ENCODE assay signal across 17 mouse cellular contexts in genomic region chr10:100022835-100023093, GRCm38 (mm10). TPM values are rescaled to one million over a fixed set of nuclear protein-coding genes. Genes with fewer than 3 reads are reported as not detected.
A peak's percentile ranks its signal among the peaks of the same experiment; 100 is the strongest.
DNase-seq lines count a peak whose midpoint lies in the region; ATAC-seq and TF ChIP-seq lines count a peak whose summit lies in the region.
"Had no signal": no experiment of that assay in that cellular context is flagged by ENCODE, and none has a peak within 500 bp of the region (broad histone marks: within the 10 kb centered on the region; RNA-seq: fewer than 3 reads in every experiment).

No protein-coding gene starts in this region.

- no peak overlapping the region for H3K4me3 ChIP-seq in forebrain, embryonic 13.5 days
- H3K4me3 ChIP-seq in forebrain, postnatal 0 days (ENCODE audit: low read depth, low read length), result no peak overlapping the region
- no peak overlapping the region for H3K4me3 ChIP-seq in midbrain, embryonic 10.5 days
- no peak overlapping the region for H3K4me3 ChIP-seq in midbrain, embryonic 15.5 days
- H3K4me3 ChIP-seq in forebrain, embryonic 14.5 days (ENCODE audit: low read depth, low read length), result no peak overlapping the region
- H3K4me3 ChIP-seq in neural tube, embryonic 13.5 days, result no peak overlapping the region
- H3K4me3 ChIP-seq: embryonic facial prominence, embryonic 10.5 days; heart, adult 2 months; hindbrain, embryonic 10.5 days had no signal

- peaks cover 43% of the 10 kb centered on the region for H3K4me1 ChIP-seq in forebrain, embryonic 13.5 days
- peaks cover 10% of the 10 kb centered on the region for H3K4me1 ChIP-seq in forebrain, postnatal 0 days (ENCODE audit: insufficient read depth)
- peaks cover 31% of the 10 kb centered on the region for H3K4me1 ChIP-seq in midbrain, embryonic 10.5 days
- H3K4me1 ChIP-seq in midbrain, embryonic 15.5 days, result peaks cover 13% of the 10 kb centered on the region
- peaks cover 30% of the 10 kb centered on the region for H3K4me1 ChIP-seq in forebrain, embryonic 14.5 days (ENCODE audit: control insufficient read depth, insufficient read depth, low read length)
- H3K4me1 ChIP-seq in neural tube, embryonic 13.5 days (replicated peaks), result peaks cover 37% of the 10 kb centered on the region

- no peak overlapping the region for H3K9ac ChIP-seq in forebrain, embryonic 13.5 days
- H3K9ac ChIP-seq in forebrain, postnatal 0 days, result no peak overlapping the region
- no peak overlapping the region for H3K9ac ChIP-seq in midbrain, embryonic 15.5 days
- 0 out of 2 replicates have a peak overlapping the region, but pooled peaks have one; percentile 4 for H3K9ac ChIP-seq in forebrain, embryonic 14.5 days (ENCODE audit: low read length)
- H3K9ac ChIP-seq in neural tube, embryonic 13.5 days, result no peak overlapping the region

- peaks cover 7% of the 10 kb centered on the region for H3K9me3 ChIP-seq in forebrain, embryonic 13.5 days (replicated peaks)
- H3K9me3 ChIP-seq in forebrain, postnatal 0 days (ENCODE audit: low read length), result no peaks in the 10 kb centered on the region
- no peaks in the 10 kb centered on the region for H3K9me3 ChIP-seq in midbrain, embryonic 10.5 days (replicated peaks)
- 0 out of 2 replicates have a peak, but pooled peaks cover 4% of the 10 kb centered on the region for H3K9me3 ChIP-seq in midbrain, embryonic 15.5 days
- H3K9me3 ChIP-seq in forebrain, embryonic 14.5 days (replicated peaks; ENCODE audit: control insufficient read depth, low read length), result peaks cover 3% of the 10 kb centered on the region; the same call in 1 of the 2 replicates
- no peaks in the 10 kb centered on the region for H3K9me3 ChIP-seq in neural tube, embryonic 13.5 days
- H3K9me3 ChIP-seq: embryonic facial prominence, embryonic 10.5 days; hindbrain, embryonic 10.5 days had no signal

- 0 out of 2 replicates have a peak overlapping the region, but pooled peaks have one; percentile 29 for H3K4me2 ChIP-seq in forebrain, embryonic 13.5 days
- no peak overlapping the region for H3K4me2 ChIP-seq in forebrain, postnatal 0 days (ENCODE audit: low read depth)
- H3K4me2 ChIP-seq in midbrain, embryonic 15.5 days, result no peak overlapping the region
- no peak overlapping the region for H3K4me2 ChIP-seq in forebrain, embryonic 14.5 days (ENCODE audit: low read length)
- no peak overlapping the region for H3K4me2 ChIP-seq in neural tube, embryonic 13.5 days

- peaks cover 9% of the 10 kb centered on the region; the same call in 1 of the 2 replicates for H3K27me3 ChIP-seq in forebrain, embryonic 13.5 days
- no peaks in the 10 kb centered on the region for H3K27me3 ChIP-seq in forebrain, postnatal 0 days (ENCODE audit: insufficient read depth, low read length)
- peaks cover 99% of the 10 kb centered on the region for H3K27me3 ChIP-seq in midbrain, embryonic 10.5 days (ENCODE audit: low read depth, poor library complexity, severe bottlenecking)
- H3K27me3 ChIP-seq in midbrain, embryonic 15.5 days (replicated peaks), result peaks cover 51% of the 10 kb centered on the region
- H3K27me3 ChIP-seq in forebrain, embryonic 14.5 days (replicated peaks; ENCODE audit: control insufficient read depth, insufficient read depth, low read length), result no peaks in the 10 kb centered on the region
- H3K27me3 ChIP-seq in neural tube, embryonic 13.5 days, result peaks cover 31% of the 10 kb centered on the region

- no peaks in the 10 kb centered on the region for H3K36me3 ChIP-seq in forebrain, embryonic 13.5 days (ENCODE audit: poor library complexity, severe bottlenecking)
- no peaks in the 10 kb centered on the region for H3K36me3 ChIP-seq in forebrain, postnatal 0 days (ENCODE audit: insufficient read depth)
- no peaks in the 10 kb centered on the region for H3K36me3 ChIP-seq in midbrain, embryonic 10.5 days
- H3K36me3 ChIP-seq in midbrain, embryonic 15.5 days (replicated peaks), result no peaks in the 10 kb centered on the region
- no peaks in the 10 kb centered on the region for H3K36me3 ChIP-seq in forebrain, embryonic 14.5 days (ENCODE audit: control insufficient read depth, insufficient read depth, low read length)
- no peaks in the 10 kb centered on the region for H3K36me3 ChIP-seq in neural tube, embryonic 13.5 days
- H3K36me3 ChIP-seq: hindbrain, embryonic 10.5 days had no signal

- peak overlapping the region; percentile 61 for H3K27ac ChIP-seq in forebrain, embryonic 13.5 days
- no peak overlapping the region for H3K27ac ChIP-seq in forebrain, postnatal 0 days (ENCODE audit: low read depth, low read length)
- H3K27ac ChIP-seq in midbrain, embryonic 10.5 days (replicated peaks), result no peak overlapping the region
- no peak overlapping the region for H3K27ac ChIP-seq in midbrain, embryonic 15.5 days
- peak overlapping the region; percentile 22; the same call in 1 of the 2 replicates for H3K27ac ChIP-seq in forebrain, embryonic 14.5 days (ENCODE audit: low read depth, low read length)
- H3K27ac ChIP-seq in neural tube, embryonic 13.5 days (replicated peaks), result peak overlapping the region; percentile 59; the same call in 1 of the 2 replicates
- H3K27ac ChIP-seq: embryonic facial prominence, embryonic 10.5 days; heart, adult 2 months; hindbrain, embryonic 10.5 days had no signal

- DNase-seq in forebrain, postnatal 0 days, result no peak
- peak; percentile 11 for DNase-seq in midbrain, embryonic 10.5 days (ENCODE audit: low spot score)
- DNase-seq in forebrain, embryonic 14.5 days (ENCODE audit: low spot score), result no peak
- DNase-seq: adrenal gland, adult 2 months; adrenal gland, postnatal 25 days; cerebellum, adult 18-20 months; cerebellum, adult 9-11 months; gastrocnemius, postnatal 14 days; heart, adult 2 months had no signal

- ATAC-seq in forebrain, embryonic 13.5 days, result no peak
- ATAC-seq in forebrain, postnatal 0 days, result no peak
- ATAC-seq in midbrain, embryonic 15.5 days (replicated peaks), result no peak
- no peak for ATAC-seq in forebrain, embryonic 14.5 days
- no peak for ATAC-seq in neural tube, embryonic 13.5 days (ENCODE audit: low read depth)
- no peak for ATAC-seq in CD4-positive, CD25-positive, alpha-beta regulatory T cell, adult 4 months
- ATAC-seq: inflammation-experienced regulatory T-cells, adult 6 months; intestine, postnatal 0 days had no signal

- TF ChIP-seq CTCF in forebrain, postnatal 0 days (IDR thresholded peaks at IDR 0.05; ENCODE audit: low read depth), result no peak

- 10% methylated on average over 1 of the region's 1 CpGs for WGBS in forebrain, embryonic 13.5 days
- WGBS in forebrain, postnatal 0 days, result 15% methylated on average over 1 of the region's 1 CpGs
- WGBS in midbrain, embryonic 10.5 days, result 55% methylated on average over 1 of the region's 1 CpGs
- 33% methylated on average over 1 of the region's 1 CpGs for WGBS in midbrain, embryonic 15.5 days
- WGBS in forebrain, embryonic 14.5 days, result 9% methylated on average over 1 of the region's 1 CpGs
- 27% methylated on average over 1 of the region's 1 CpGs for WGBS in neural tube, embryonic 13.5 days

RNA-seq across cellular contexts. Expression of gene Kitl, which starts 7.3 kb away (rescaled TPM):
- polyA plus RNA-seq in forebrain, embryonic 13.5 days (2015; fragmentation: Nextera tagmentation; extraction: Ambion mirVana), result 19.6 and 26.6 TPM in 2 replicates
- 76.6 and 110 TPM in 2 replicates for total RNA-seq in forebrain, postnatal 0 days (2014; rRNA removed)
- polyA plus RNA-seq in forebrain, postnatal 0 days (2015; fragmentation: Nextera tagmentation; extraction: Ambion mirVana), result 45.0 and 81.6 TPM in 2 replicates
- 10.5 and 11.9 TPM in 2 replicates for polyA plus RNA-seq in midbrain, embryonic 10.5 days (2016; fragmentation: Nextera tagmentation; extraction: Ambion mirVana)
- polyA plus RNA-seq in midbrain, embryonic 15.5 days (2015; fragmentation: Nextera tagmentation; extraction: Ambion mirVana), result 33.4 and 44.8 TPM in 2 replicates
- polyA plus RNA-seq in forebrain, embryonic 14.5 days (2014; fragmentation: Nextera tagmentation; extraction: Ambion mirVana), result 59.4 and 83.6 TPM in 2 replicates
- 18.6 and 19.7 TPM in 2 replicates for polyA plus RNA-seq in neural tube, embryonic 13.5 days (2015; fragmentation: Nextera tagmentation; extraction: Ambion mirVana)
- under 1 TPM in 1 of 2 experiments, not detected in 1; 0.09 TPM for polyA plus RNA-seq in CD4-positive, CD25-positive, alpha-beta regulatory T cell, adult 4 months (2017; shearing (Covaris generic))

Comparison
In these comparisons a context has a peak if more than half of its experiments do, and no peak if none do; other contexts are left out.
1. H3K27ac ChIP-seq: peak in forebrain, embryonic 13.5 days (single experiment), forebrain, embryonic 14.5 days (single experiment) and neural tube, embryonic 13.5 days (single experiment); none in forebrain, postnatal 0 days (single experiment), midbrain, embryonic 10.5 days (single experiment) and midbrain, embryonic 15.5 days (single experiment).
2. RNA of gene Kitl, which starts 7.3 kb away (polyA plus RNA-seq): 45.0 to 81.6 TPM in forebrain, postnatal 0 days, 59.4 to 83.6 TPM in forebrain, embryonic 14.5 days, 33.4 to 44.8 TPM in midbrain, embryonic 15.5 days, 19.6 to 26.6 TPM in forebrain, embryonic 13.5 days, 18.6 to 19.7 TPM in neural tube, embryonic 13.5 days and 10.5 to 11.9 TPM in midbrain, embryonic 10.5 days; 0.09 TPM in CD4-positive, CD25-positive, alpha-beta regulatory T cell, adult 4 months; every median in the first group is over 10 times any median in the second.